Mouse (Mus musculus) lung, postnatal 0 days (tissue): Measurements from ENCODE around the gene Rbm20. TPM values are rescaled to one million over a fixed set of nuclear protein-coding genes. Genes with fewer than 3 reads are reported as not detected.

Source experiments
- ATAC-seq: fragments of 200-750 bp; cut with Nextera tagmentation; 2 replicates; pipeline ENCODE4 v1.8.0; 2017; ENCODE audit warnings: moderate library complexity
- DNase-seq: peaks from one replicate; pipeline ENCODE4 v3.0.0-alpha.2; 2016; ENCODE audit warnings: low spot score
- H3K27ac ChIP-seq: fragments of 300-500 bp; sonication (generic); 2 replicates; pipeline ENCODE4 v1.5.1; 2014; ENCODE audit warnings: antibody characterized with exemption, mild to moderate bottlenecking, low read length, mixed read lengths
- H3K27me3 ChIP-seq: fragments of 300-500 bp; sonication (generic); replicated peaks from 2 replicates; pipeline ENCODE4 v1.6.1; 2014; ENCODE audit warnings: low read length, mixed read lengths; ENCODE audit not compliant: insufficient read depth
- H3K36me3 ChIP-seq: fragments of 300-500 bp; sonication (generic); 2 replicates; pipeline ENCODE4 v1.6.1; 2014; ENCODE audit warnings: low read length, mixed read lengths; ENCODE audit not compliant: insufficient read depth
- H3K4me1 ChIP-seq: fragments of 300-500 bp; sonication (generic); 2 replicates; pipeline ENCODE4 v1.6.1; 2014; ENCODE audit warnings: antibody characterized with exemption, low read depth, low read length, mixed read lengths; ENCODE audit not compliant: insufficient read depth
- H3K4me2 ChIP-seq: fragments of 300-500 bp; sonication (generic); replicated peaks from 2 replicates; pipeline ENCODE4 v1.6.1; 2014; ENCODE audit warnings: low read depth, mild to moderate bottlenecking, low read length, moderate library complexity, mixed read lengths
- H3K4me3 ChIP-seq: fragments of 300-500 bp; sonication (generic); 2 replicates; pipeline ENCODE4 v1.5.1; 2014; ENCODE audit warnings: low read depth, low read length
- H3K9ac ChIP-seq: fragments of 300-500 bp; sonication (generic); replicated peaks from 2 replicates; pipeline ENCODE4 v1.6.1; 2014; ENCODE audit warnings: low read depth, mild to moderate bottlenecking
- H3K9me3 ChIP-seq: fragments of 300-500 bp; sonication (generic); 2 replicates; pipeline ENCODE4 v1.6.1; 2016; ENCODE audit warnings: low read length, mixed read lengths
- CTCF ChIP-seq: IDR thresholded peaks from 2 replicates; pipeline ENCODE4 v1.5.1; 2016; ENCODE audit warnings: antibody characterized with exemption, mild to moderate bottlenecking
- EP300 ChIP-seq: IDR thresholded peaks from 2 replicates; pipeline ENCODE4 v1.6.1; 2016; ENCODE audit warnings: antibody characterized with exemption, mild to moderate bottlenecking, control low read depth
- WGBS: fragments of 180-500 bp; shearing (Covaris S2); extraction: QIAGEN DNeasy Blood & Tissue Kit; methylation state at CpG from one replicate; pipeline ENCODE4 v1.1.7; 2014; 5-methylcytosine and 5-hydroxymethylcytosine counted together
- polyA plus RNA-seq: library from polyadenylated mRNA; unstranded; fragments of >200 nt; fragmentation: Nextera tagmentation; extraction: Ambion mirVana; gene quantifications from 2 replicates; pipeline ENCODE4 v1.2.1, GENCODE M21; 2015

Gene Rbm20
- polyA plus RNA-seq, 1 experiment from 2014 or later: 0.51 TPM

GRCm38 (mm10) chr19:53762749-53763438 is 85.8 kb downstream of the Rbm20 start:
- no peak for TF ChIP-seq EP300
- peak; percentile 77 for TF ChIP-seq CTCF
- H3K36me3 ChIP-seq: no peaks in the 10 kb centered on the region
- H3K9ac ChIP-seq: no peak overlapping the region
- H3K9me3 ChIP-seq: no peaks in the 10 kb centered on the region
- no peak overlapping the region for H3K4me3 ChIP-seq
- no peak overlapping the region for H3K4me2 ChIP-seq
- ATAC-seq: peak; percentile 30; the same call in 1 of the 2 replicates
- peak; percentile 76 for DNase-seq
- H3K27me3 ChIP-seq: no peaks in the 10 kb centered on the region
- H3K27ac ChIP-seq: no peak overlapping the region
- WGBS: 57% methylated on average over 8 of the region's 8 CpGs
- no peaks in the 10 kb centered on the region for H3K4me1 ChIP-seq

GRCm38 (mm10) chr19:53764688-53765478 is 87.8 kb downstream of the Rbm20 start:
- DNase-seq: no peak
- no peak overlapping the region for H3K9ac ChIP-seq
- WGBS: 74% methylated on average over 6 of the region's 7 CpGs
- H3K9me3 ChIP-seq: no peaks in the 10 kb centered on the region
- H3K27ac ChIP-seq: no peak overlapping the region
- no peaks in the 10 kb centered on the region for H3K27me3 ChIP-seq
- TF ChIP-seq CTCF (no peak), EP300 (no peak)
- no peak overlapping the region for H3K4me3 ChIP-seq
- H3K4me2 ChIP-seq: no peak overlapping the region
- ATAC-seq: no peak
- H3K4me1 ChIP-seq: no peaks in the 10 kb centered on the region
- H3K36me3 ChIP-seq: no peaks in the 10 kb centered on the region

GRCm38 (mm10) chr19:53768478-53768877 is 91.4 kb downstream of the Rbm20 start:
- no peaks in the 10 kb centered on the region for H3K9me3 ChIP-seq
- peak; percentile 49; the same call in 1 of the 2 replicates for ATAC-seq
- H3K4me3 ChIP-seq: no peak overlapping the region
- no peak overlapping the region for H3K27ac ChIP-seq
- 16% methylated on average over 3 of the region's 3 CpGs for WGBS
- H3K36me3 ChIP-seq: no peaks in the 10 kb centered on the region
- no peak overlapping the region for H3K9ac ChIP-seq
- DNase-seq: peak; percentile 85
- H3K27me3 ChIP-seq: no peaks in the 10 kb centered on the region
- H3K4me1 ChIP-seq: no peaks in the 10 kb centered on the region
- no peak overlapping the region for H3K4me2 ChIP-seq
- TF ChIP-seq CTCF (peak; percentile 87), EP300 (no peak)

- Histone ChIP-seq H3K9ac (no peak overlapping the region), H3K4me3 (no peak overlapping the region), H3K4me2 (no peak overlapping the region), H3K4me1 (no peaks in the 10 kb centered on the region), H3K27me3 (no peaks in the 10 kb centered on the region), H3K27ac (no peak overlapping the region), H3K9me3 (no peaks in the 10 kb centered on the region), H3K36me3 (no peaks in the 10 kb centered on the region)
- WGBS: 40% methylated on average over 11 of the region's 11 CpGs
- DNase-seq: no peak
- ATAC-seq: no peak
- TF ChIP-seq EP300 (no peak), CTCF (no peak)
These were observed 97.0 kb downstream of the Rbm20 start for GRCm38 (mm10) chr19:53773937-53774640.

GRCm38 (mm10) chr19:53774641-53775350 is 97.7 kb downstream of the Rbm20 start:
- H3K27ac ChIP-seq: no peak overlapping the region

More at GRCm38 (mm10) chr19:53774641-53775350, 97.7 kb downstream of the Rbm20 start:
- WGBS: 35% methylated on average over 7 of the region's 7 CpGs
- Histone ChIP-seq H3K4me2 (no peak overlapping the region), H3K4me3 (no peak overlapping the region), H3K9me3 (no peaks in the 10 kb centered on the region), H3K4me1 (no peaks in the 10 kb centered on the region), H3K9ac (no peak overlapping the region), H3K27me3 (no peaks in the 10 kb centered on the region), H3K36me3 (no peaks in the 10 kb centered on the region)
- DNase-seq (no peak), ATAC-seq (no peak)
- TF ChIP-seq CTCF: no peak
- TF ChIP-seq EP300: no peak
